Mouse (Mus musculus): ENCODE measurements around the gene Atf3. TPM values are rescaled to one million over a fixed set of nuclear protein-coding genes. Genes with fewer than 3 reads are reported as not detected.

The Atf3 gene
- polyA plus RNA-seq, 1 experiment from 2014 or later, result 2.3 TPM

GRCm38 (mm10) chr1:191211096-191211495 lies 6.7 kb downstream of the Atf3 start:
- no peak for DNase-seq (ENCODE audit: low spot score)

GRCm38 (mm10) chr1:191205791-191206190 lies 12.0 kb downstream of the Atf3 start:
- WGBS, result 84% methylated on average over 5 of the region's 5 CpGs
- H3K27me3 ChIP-seq (ENCODE audit: control insufficient read depth, insufficient read depth, low read length), result no peaks in the 10 kb centered on the region
- ATAC-seq (ENCODE audit: insufficient number of reproducible peaks, low FRiP score, low TSS enrichment, low read depth), result no peak

More at GRCm38 (mm10) chr1:191211096-191211495, 6.7 kb downstream of the Atf3 start:
- Histone ChIP-seq H3K9me3 (ENCODE audit: control insufficient read depth, low read length) (no peaks in the 10 kb centered on the region), H3K4me2 (ENCODE audit: low read depth, severe bottlenecking) (no peak overlapping the region), H3K9ac (ENCODE audit: low read length) (no peak overlapping the region), H3K27ac (replicated peaks; ENCODE audit: low read depth, low read length) (no peak overlapping the region), H3K4me3 (ENCODE audit: low read depth, low read length) (no peak overlapping the region), H3K4me1 (ENCODE audit: control insufficient read depth, insufficient read depth, low read length) (no peaks in the 10 kb centered on the region), H3K36me3 (ENCODE audit: control insufficient read depth, insufficient read depth, low read length) (no peaks in the 10 kb centered on the region), H3K27me3 (ENCODE audit: control insufficient read depth, insufficient read depth, low read length) (no peaks in the 10 kb centered on the region)
- ATAC-seq (ENCODE audit: insufficient number of reproducible peaks, low FRiP score, low TSS enrichment, low read depth), result no peak
- WGBS, result 70% methylated on average over 2 of the region's 2 CpGs

GRCm38 (mm10) chr1:191204876-191205275 lies 13.0 kb downstream of the Atf3 start:
- no peaks in the 10 kb centered on the region for H3K36me3 ChIP-seq (ENCODE audit: control insufficient read depth, insufficient read depth, low read length)
- no peak overlapping the region for H3K4me3 ChIP-seq (ENCODE audit: low read depth, low read length)
- H3K4me1 ChIP-seq (ENCODE audit: control insufficient read depth, insufficient read depth, low read length), result no peaks in the 10 kb centered on the region
- H3K27ac ChIP-seq (replicated peaks; ENCODE audit: low read depth, low read length), result no peak overlapping the region
- no peak overlapping the region for H3K4me2 ChIP-seq (ENCODE audit: low read depth, severe bottlenecking)
- no peaks in the 10 kb centered on the region for H3K27me3 ChIP-seq (ENCODE audit: control insufficient read depth, insufficient read depth, low read length)
- ATAC-seq (ENCODE audit: insufficient number of reproducible peaks, low FRiP score, low TSS enrichment, low read depth) (no peak), DNase-seq (ENCODE audit: low spot score) (no peak)
- WGBS, result 66% methylated on average over 5 of the region's 5 CpGs
- no peak overlapping the region for H3K9ac ChIP-seq (ENCODE audit: low read length)
- no peaks in the 10 kb centered on the region for H3K9me3 ChIP-seq (ENCODE audit: control insufficient read depth, low read length)

More at GRCm38 (mm10) chr1:191205791-191206190, 12.0 kb downstream of the Atf3 start:
- Histone ChIP-seq H3K4me2 (ENCODE audit: low read depth, severe bottlenecking) (no peak overlapping the region), H3K36me3 (ENCODE audit: control insufficient read depth, insufficient read depth, low read length) (no peaks in the 10 kb centered on the region), H3K27ac (replicated peaks; ENCODE audit: low read depth, low read length) (no peak overlapping the region), H3K4me1 (ENCODE audit: control insufficient read depth, insufficient read depth, low read length) (no peaks in the 10 kb centered on the region), H3K9ac (ENCODE audit: low read length) (no peak overlapping the region), H3K4me3 (ENCODE audit: low read depth, low read length) (no peak overlapping the region), H3K9me3 (ENCODE audit: control insufficient read depth, low read length) (no peaks in the 10 kb centered on the region)
- no peak for DNase-seq (ENCODE audit: low spot score)

- no peaks in the 10 kb centered on the region for H3K27me3 ChIP-seq (ENCODE audit: control insufficient read depth, insufficient read depth, low read length)
- no peak overlapping the region for H3K4me3 ChIP-seq (ENCODE audit: low read depth, low read length)
- no peaks in the 10 kb centered on the region for H3K9me3 ChIP-seq (ENCODE audit: control insufficient read depth, low read length)
- WGBS, result 71% methylated on average over 2 of the region's 2 CpGs
- H3K27ac ChIP-seq (replicated peaks; ENCODE audit: low read depth, low read length), result no peak overlapping the region
- H3K4me1 ChIP-seq (ENCODE audit: control insufficient read depth, insufficient read depth, low read length), result no peaks in the 10 kb centered on the region
- no peaks in the 10 kb centered on the region for H3K36me3 ChIP-seq (ENCODE audit: control insufficient read depth, insufficient read depth, low read length)
- no peak overlapping the region for H3K9ac ChIP-seq (ENCODE audit: low read length)
- H3K4me2 ChIP-seq (ENCODE audit: low read depth, severe bottlenecking), result no peak overlapping the region
- DNase-seq (ENCODE audit: low spot score) (no peak), ATAC-seq (ENCODE audit: insufficient number of reproducible peaks, low FRiP score, low TSS enrichment, low read depth) (no peak)
Measured at GRCm38 (mm10) chr1:191203496-191203895, 14.3 kb downstream of the Atf3 start.

DNA sequence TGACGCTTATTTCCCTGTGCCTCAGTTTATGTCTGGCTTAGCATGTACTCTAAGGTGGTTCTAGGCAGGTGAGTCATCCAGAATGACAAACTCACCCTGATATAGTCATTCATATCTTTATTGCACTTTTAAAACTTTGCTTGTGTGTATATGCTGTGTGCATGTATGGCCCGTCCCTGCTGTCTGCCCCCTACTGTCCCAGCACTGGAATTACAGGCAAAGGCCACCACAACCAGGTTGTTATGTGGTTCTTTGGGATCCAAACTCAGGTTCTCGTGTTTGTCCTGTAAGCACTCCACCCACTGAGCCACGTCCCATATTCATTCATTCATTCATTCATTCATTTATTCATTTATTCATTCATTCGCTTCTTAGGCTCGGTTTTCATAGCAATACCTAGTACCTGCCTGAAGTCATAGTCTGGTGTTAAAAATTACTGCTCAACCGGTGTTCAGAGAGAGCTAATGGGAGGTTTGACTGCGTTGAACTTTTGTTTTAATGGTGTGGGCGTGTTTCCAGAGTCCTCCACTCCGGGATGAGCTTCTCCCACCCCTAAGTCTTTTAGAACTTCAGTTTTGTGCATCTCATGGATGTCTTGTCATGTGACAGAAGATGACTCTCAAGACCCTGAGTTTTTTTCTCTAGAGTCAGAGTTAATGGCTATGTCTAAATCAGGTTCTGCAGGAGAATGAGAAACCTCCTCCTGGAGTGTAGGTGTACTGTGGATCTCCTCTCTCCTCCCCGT lies 15.5 kb downstream of the Atf3 start:
- Histone ChIP-seq H3K4me3 (ENCODE audit: low read depth, low read length) (no peak overlapping the region), H3K27ac (replicated peaks; ENCODE audit: low read depth, low read length) (no peak overlapping the region), H3K36me3 (ENCODE audit: control insufficient read depth, insufficient read depth, low read length) (no peaks in the 10 kb centered on the region), H3K27me3 (ENCODE audit: control insufficient read depth, insufficient read depth, low read length) (no peaks in the 10 kb centered on the region), H3K9me3 (ENCODE audit: control insufficient read depth, low read length) (no peaks in the 10 kb centered on the region), H3K4me1 (ENCODE audit: control insufficient read depth, insufficient read depth, low read length) (no peaks in the 10 kb centered on the region), H3K9ac (ENCODE audit: low read length) (no peak overlapping the region), H3K4me2 (ENCODE audit: low read depth, severe bottlenecking) (no peak overlapping the region)
- no peak for DNase-seq (ENCODE audit: low spot score)
- 81% methylated on average over 11 of the region's 11 CpGs for whole genome bisulfite sequencing
- ATAC-seq (ENCODE audit: insufficient number of reproducible peaks, low FRiP score, low TSS enrichment, low read depth), result no peak

DNA sequence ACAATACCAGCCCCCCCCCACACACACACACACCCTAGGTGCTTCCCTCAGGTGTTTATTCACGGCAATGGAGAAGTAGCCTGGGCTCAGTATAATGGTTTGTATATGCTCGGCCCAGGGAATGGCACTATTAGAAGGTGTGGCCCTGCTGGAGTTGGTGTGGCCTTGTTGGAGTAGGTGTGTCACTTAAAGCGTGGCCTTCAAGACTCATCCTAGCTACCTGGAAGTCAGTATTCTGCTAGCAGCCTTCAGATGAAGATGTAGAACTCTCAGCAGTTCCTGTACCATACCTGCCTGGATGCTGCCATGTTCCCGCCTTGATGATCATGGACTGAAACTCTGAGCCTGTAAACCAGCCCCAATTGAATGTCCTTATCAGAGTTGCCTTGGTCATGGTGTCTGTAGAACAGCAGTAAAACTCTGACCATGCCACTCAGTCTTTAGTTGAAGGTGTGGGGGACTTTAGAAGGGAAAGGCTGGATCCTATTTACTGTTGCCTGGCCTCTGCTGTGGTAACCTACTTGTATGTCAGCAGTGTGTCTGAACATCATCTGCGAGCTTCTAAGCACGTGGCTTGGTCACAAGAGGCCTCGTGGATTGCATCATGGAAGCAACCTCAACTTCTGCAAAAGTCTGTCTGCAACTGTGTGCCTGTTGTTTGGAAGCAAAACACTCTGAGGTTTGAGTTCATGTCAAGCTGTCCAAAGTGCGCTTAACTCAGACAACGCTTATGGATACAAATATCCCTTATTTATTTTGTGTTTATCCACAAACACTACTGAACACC lies 16.8 kb downstream of the Atf3 start:
- WGBS, result 88% methylated on average over 9 of the region's 9 CpGs
- Histone ChIP-seq H3K27me3 (ENCODE audit: control insufficient read depth, insufficient read depth, low read length) (no peaks in the 10 kb centered on the region), H3K4me3 (ENCODE audit: low read depth, low read length) (no peak overlapping the region), H3K4me1 (ENCODE audit: control insufficient read depth, insufficient read depth, low read length) (no peaks in the 10 kb centered on the region), H3K36me3 (ENCODE audit: control insufficient read depth, insufficient read depth, low read length) (no peaks in the 10 kb centered on the region), H3K4me2 (ENCODE audit: low read depth, severe bottlenecking) (no peak overlapping the region), H3K9ac (ENCODE audit: low read length) (no peak overlapping the region), H3K9me3 (ENCODE audit: control insufficient read depth, low read length) (no peaks in the 10 kb centered on the region), H3K27ac (replicated peaks; ENCODE audit: low read depth, low read length) (no peak overlapping the region)
- ATAC-seq (ENCODE audit: insufficient number of reproducible peaks, low FRiP score, low TSS enrichment, low read depth) (no peak), DNase-seq (ENCODE audit: low spot score) (no peak)

- H3K9me3 ChIP-seq (ENCODE audit: control insufficient read depth, low read length), result no peaks in the 10 kb centered on the region
- H3K27me3 ChIP-seq (ENCODE audit: control insufficient read depth, insufficient read depth, low read length), result no peaks in the 10 kb centered on the region
- no peak overlapping the region for H3K9ac ChIP-seq (ENCODE audit: low read length)
- no peak overlapping the region for H3K4me2 ChIP-seq (ENCODE audit: low read depth, severe bottlenecking)
- no peak overlapping the region for H3K27ac ChIP-seq (replicated peaks; ENCODE audit: low read depth, low read length)
- no peak for DNase-seq (ENCODE audit: low spot score)
- WGBS, result 74% methylated on average over 7 of the region's 7 CpGs
- H3K4me1 ChIP-seq (ENCODE audit: control insufficient read depth, insufficient read depth, low read length), result no peaks in the 10 kb centered on the region
- H3K4me3 ChIP-seq (ENCODE audit: low read depth, low read length), result no peak overlapping the region
- no peaks in the 10 kb centered on the region for H3K36me3 ChIP-seq (ENCODE audit: control insufficient read depth, insufficient read depth, low read length)
- no peak for ATAC-seq (ENCODE audit: insufficient number of reproducible peaks, low FRiP score, low TSS enrichment, low read depth)
Measured at GRCm38 (mm10) chr1:191197916-191198315, 19.9 kb downstream of the Atf3 start.

GRCm38 (mm10) chr1:191196016-191196415 lies 21.8 kb downstream of the Atf3 start:
- Histone ChIP-seq H3K27me3 (ENCODE audit: control insufficient read depth, insufficient read depth, low read length) (no peaks in the 10 kb centered on the region), H3K27ac (replicated peaks; ENCODE audit: low read depth, low read length) (no peak overlapping the region), H3K4me2 (ENCODE audit: low read depth, severe bottlenecking) (no peak overlapping the region), H3K4me1 (ENCODE audit: control insufficient read depth, insufficient read depth, low read length) (no peaks in the 10 kb centered on the region), H3K9ac (ENCODE audit: low read length) (no peak overlapping the region), H3K4me3 (ENCODE audit: low read depth, low read length) (no peak overlapping the region), H3K9me3 (ENCODE audit: control insufficient read depth, low read length) (no peaks in the 10 kb centered on the region), H3K36me3 (ENCODE audit: control insufficient read depth, insufficient read depth, low read length) (no peaks in the 10 kb centered on the region)
- 93% methylated on average over 6 of the region's 6 CpGs for WGBS
- DNase-seq (ENCODE audit: low spot score), result no peak
- no peak for ATAC-seq (ENCODE audit: insufficient number of reproducible peaks, low FRiP score, low TSS enrichment, low read depth)
